Mouse (Mus musculus): ENCODE data around the gene Mylpf. TPM values are rescaled to one million over a fixed set of nuclear protein-coding genes. Genes with fewer than 3 reads are reported as not detected.

The Mylpf gene
- polyA plus RNA-seq, 1 experiment from 2014 or later: 19.7 TPM

- Histone ChIP-seq H3K27ac (ENCODE audit: low read depth) (no peak overlapping the region), H3K9me3 (ENCODE audit: low read length) (no peaks in the 10 kb centered on the region), H3K4me1 (ENCODE audit: insufficient read depth) (peaks cover 42% of the 10 kb centered on the region), H3K9ac (replicated peaks) (peak overlapping the region; percentile 53), H3K4me3 (ENCODE audit: low read depth, low read length) (peak overlapping the region; percentile 33), H3K36me3 (replicated peaks; ENCODE audit: insufficient read depth, low read length) (peaks cover 9% of the 10 kb centered on the region; the same call in 1 of the 2 replicates), H3K27me3 (ENCODE audit: insufficient read depth, low read length) (no peaks in the 10 kb centered on the region), H3K4me2 (ENCODE audit: low read depth, low read length) (peak overlapping the region; percentile 70)
- WGBS (ENCODE audit: insufficient replicate concordance): 31% methylated on average over 33 of the region's 33 CpGs
- no peak for TF ChIP-seq EP300 (IDR thresholded peaks at IDR 0.05; ENCODE audit: low read depth)
- TF ChIP-seq CTCF (IDR thresholded peaks at IDR 0.05; ENCODE audit: low read depth): peak; percentile 96
- ATAC-seq: peak; percentile 44
- peak; percentile 70 for DNase-seq
Measured at GRCm38 (mm10) chr7:127214981-127215871, 6.5 kb downstream of the Mylpf start.

GRCm38 (mm10) chr7:127216307-127216706 is 7.6 kb downstream of the Mylpf start:
- Histone ChIP-seq H3K9ac (replicated peaks) (no peak overlapping the region), H3K27me3 (ENCODE audit: insufficient read depth, low read length) (no peaks in the 10 kb centered on the region), H3K4me2 (ENCODE audit: low read depth, low read length) (0 out of 2 replicates have a peak overlapping the region, but pooled peaks have one; percentile 69), H3K4me3 (ENCODE audit: low read depth, low read length) (no peak overlapping the region), H3K36me3 (replicated peaks; ENCODE audit: insufficient read depth, low read length) (peaks cover 9% of the 10 kb centered on the region; the same call in 1 of the 2 replicates), H3K27ac (ENCODE audit: low read depth) (no peak overlapping the region), H3K4me1 (ENCODE audit: insufficient read depth) (peaks cover 39% of the 10 kb centered on the region), H3K9me3 (ENCODE audit: low read length) (no peaks in the 10 kb centered on the region)
- ATAC-seq: no peak
- TF ChIP-seq CTCF (IDR thresholded peaks at IDR 0.05; ENCODE audit: low read depth): no peak
- no peak for TF ChIP-seq EP300 (IDR thresholded peaks at IDR 0.05; ENCODE audit: low read depth)
- 81% methylated on average over 5 of the region's 5 CpGs for WGBS (ENCODE audit: insufficient replicate concordance)
- no peak for DNase-seq

GRCm38 (mm10) chr7:127217475-127217874 is 8.8 kb downstream of the Mylpf start:
- DNase-seq: no peak
- peak overlapping the region; percentile 36 for H3K4me3 ChIP-seq (ENCODE audit: low read depth, low read length)
- no peaks in the 10 kb centered on the region for H3K9me3 ChIP-seq (ENCODE audit: low read length)
- H3K4me2 ChIP-seq (ENCODE audit: low read depth, low read length): peak overlapping the region; percentile 69
- WGBS (ENCODE audit: insufficient replicate concordance): 65% methylated on average over 6 of the region's 6 CpGs
- H3K27ac ChIP-seq (ENCODE audit: low read depth): peak overlapping the region; percentile 84
- peaks cover 9% of the 10 kb centered on the region; the same call in 1 of the 2 replicates for H3K36me3 ChIP-seq (replicated peaks; ENCODE audit: insufficient read depth, low read length)
- H3K4me1 ChIP-seq (ENCODE audit: insufficient read depth): peaks cover 39% of the 10 kb centered on the region
- TF ChIP-seq CTCF (IDR thresholded peaks at IDR 0.05; ENCODE audit: low read depth): no peak
- TF ChIP-seq EP300 (IDR thresholded peaks at IDR 0.05; ENCODE audit: low read depth): no peak
- H3K27me3 ChIP-seq (ENCODE audit: insufficient read depth, low read length): no peaks in the 10 kb centered on the region
- no peak for ATAC-seq
- peak overlapping the region; percentile 63 for H3K9ac ChIP-seq (replicated peaks)

- Histone ChIP-seq H3K36me3 (replicated peaks; ENCODE audit: insufficient read depth, low read length) (peaks cover 9% of the 10 kb centered on the region; the same call in 1 of the 2 replicates), H3K27ac (ENCODE audit: low read depth) (peak overlapping the region; percentile 84), H3K4me1 (ENCODE audit: insufficient read depth) (peaks cover 38% of the 10 kb centered on the region), H3K4me2 (ENCODE audit: low read depth, low read length) (peak overlapping the region; percentile 69), H3K9me3 (ENCODE audit: low read length) (no peaks in the 10 kb centered on the region), H3K9ac (replicated peaks) (peak overlapping the region; percentile 63), H3K4me3 (ENCODE audit: low read depth, low read length) (peak overlapping the region; percentile 36), H3K27me3 (ENCODE audit: insufficient read depth, low read length) (no peaks in the 10 kb centered on the region)
- DNase-seq (no peak), ATAC-seq (peak; percentile 32)
- WGBS (ENCODE audit: insufficient replicate concordance): 38% methylated on average over 10 of the region's 10 CpGs
- TF ChIP-seq EP300 (IDR thresholded peaks at IDR 0.05; ENCODE audit: low read depth) (no peak), CTCF (IDR thresholded peaks at IDR 0.05; ENCODE audit: low read depth) (no peak)
Measured at GRCm38 (mm10) chr7:127217901-127218642, 9.4 kb downstream of the Mylpf start.

- Histone ChIP-seq H3K4me2 (ENCODE audit: low read depth, low read length) (peak overlapping the region; percentile 69), H3K9me3 (ENCODE audit: low read length) (no peaks in the 10 kb centered on the region), H3K27ac (ENCODE audit: low read depth) (peak overlapping the region; percentile 84), H3K27me3 (ENCODE audit: insufficient read depth, low read length) (no peaks in the 10 kb centered on the region), H3K4me1 (ENCODE audit: insufficient read depth) (peaks cover 42% of the 10 kb centered on the region), H3K4me3 (ENCODE audit: low read depth, low read length) (peak overlapping the region; percentile 36; the same call in 1 of the 2 replicates), H3K9ac (replicated peaks) (peak overlapping the region; percentile 63), H3K36me3 (replicated peaks; ENCODE audit: insufficient read depth, low read length) (peaks cover 9% of the 10 kb centered on the region; the same call in 1 of the 2 replicates)
- DNase-seq (no peak), ATAC-seq (peak; percentile 58)
- WGBS (ENCODE audit: insufficient replicate concordance): 51% methylated on average over 4 of the region's 4 CpGs
- TF ChIP-seq CTCF (IDR thresholded peaks at IDR 0.05; ENCODE audit: low read depth): no peak
- peak; percentile 87 for TF ChIP-seq EP300 (IDR thresholded peaks at IDR 0.05; ENCODE audit: low read depth)
Measured at GRCm38 (mm10) chr7:127218670-127219069, 10.0 kb downstream of the Mylpf start.

- Histone ChIP-seq H3K9ac (replicated peaks) (no peak overlapping the region), H3K4me1 (ENCODE audit: insufficient read depth) (peaks cover 50% of the 10 kb centered on the region), H3K36me3 (replicated peaks; ENCODE audit: insufficient read depth, low read length) (no peaks in the 10 kb centered on the region), H3K4me3 (ENCODE audit: low read depth, low read length) (no peak overlapping the region), H3K27me3 (ENCODE audit: insufficient read depth, low read length) (no peaks in the 10 kb centered on the region), H3K27ac (ENCODE audit: low read depth) (no peak overlapping the region), H3K9me3 (ENCODE audit: low read length) (no peaks in the 10 kb centered on the region), H3K4me2 (ENCODE audit: low read depth, low read length) (no peak overlapping the region)
- ATAC-seq: no peak
- no peak for DNase-seq
- 65% methylated on average over 6 of the region's 6 CpGs for WGBS (ENCODE audit: insufficient replicate concordance)
- no peak for TF ChIP-seq CTCF (IDR thresholded peaks at IDR 0.05; ENCODE audit: low read depth)
Measured at GRCm38 (mm10) chr7:127220440-127220839, 11.8 kb downstream of the Mylpf start.
